8 mouse cellular contexts compared by ENCODE assay signal in genomic region chr1:161875706-161876552, GRCm38 (mm10). TPM values are rescaled to one million over a fixed set of nuclear protein-coding genes. Genes with fewer than 3 reads are reported as not detected.
A peak's percentile ranks its signal among the peaks of the same experiment; 100 is the strongest.
DNase-seq lines count a peak whose midpoint lies in the region; ATAC-seq and TF ChIP-seq lines count a peak whose summit lies in the region.

No protein-coding gene starts in this region.

- no peak for TF ChIP-seq EP300 in MEL (IDR thresholded peaks at IDR 0.05; ENCODE audit: low read depth in 1 of 2, low read length in 2 of 2)

- peak overlapping the region; percentile 86 for H3K9ac ChIP-seq in MEL (ENCODE audit: control insufficient read depth, low read depth, low read length, poor library complexity, severe bottlenecking)
- H3K9ac ChIP-seq in embryonic facial prominence, embryonic 15.5 days = peak overlapping the region; percentile 85
- H3K9ac ChIP-seq in intestine, embryonic 15.5 days = peak overlapping the region; percentile 82
- H3K9ac ChIP-seq in neural tube, embryonic 12.5 days = peak overlapping the region; percentile 91

- no peak for TF ChIP-seq RAD21 in MEL (IDR thresholded peaks at IDR 0.05; ENCODE audit: low read depth, low read length)

- peak overlapping the region; percentile 98 for H3K27ac ChIP-seq in layer of hippocampus, adult 2 months
- peak overlapping the region; percentile 73 for H3K27ac ChIP-seq in MEL (ENCODE audit: control insufficient read depth, low read depth, low read length)
- H3K27ac ChIP-seq in embryonic facial prominence, embryonic 15.5 days (replicated peaks) = peak overlapping the region; percentile 98
- H3K27ac ChIP-seq in intestine, embryonic 15.5 days = peak overlapping the region; percentile 97
- H3K27ac ChIP-seq in neural tube, embryonic 12.5 days = peak overlapping the region; percentile 95

- ATAC-seq in embryonic facial prominence, embryonic 15.5 days (ENCODE audit: insufficient number of reproducible peaks, low FRiP score, low TSS enrichment, low read depth) = peak; percentile 20; the same call in 1 of the 2 replicates
- ATAC-seq in intestine, embryonic 15.5 days = peak; percentile 60
- ATAC-seq in neural tube, embryonic 12.5 days (ENCODE audit: low FRiP score, low read depth) = peak; percentile 55; the same call in 1 of the 2 replicates

- H3K4me2 ChIP-seq in embryonic facial prominence, embryonic 15.5 days (replicated peaks) = peak overlapping the region; percentile 66
- H3K4me2 ChIP-seq in intestine, embryonic 15.5 days (replicated peaks) = peak overlapping the region; percentile 75
- H3K4me2 ChIP-seq in neural tube, embryonic 12.5 days (replicated peaks) = peak overlapping the region; percentile 88

- no peak; the same call in 1 of the 2 replicates for TF ChIP-seq CTCF in layer of hippocampus, adult 2 months (conservative IDR thresholded peaks at IDR 0.05)
- no peak for TF ChIP-seq CTCF in MEL (IDR thresholded peaks at IDR 0.05 in 2 of 3, conservative IDR thresholded peaks at IDR 0.05 in 1 of 3; ENCODE audit: control insufficient read depth in 1 of 3, insufficient read depth in 1 of 3, low read depth in 2 of 3, low read length in 3 of 3, poor library complexity in 1 of 3, severe bottlenecking in 1 of 3)
- no peak for TF ChIP-seq CTCF in lung, adult 2 months (IDR thresholded peaks at IDR 0.05; ENCODE audit: insufficient read depth, low read length)

- H3K27me3 ChIP-seq in MEL (ENCODE audit: control insufficient read depth in 1 of 2, insufficient read depth in 2 of 2, low read length in 2 of 2) = no peaks in the 10 kb centered on the region
- H3K27me3 ChIP-seq in embryonic facial prominence, embryonic 15.5 days = no peaks in the 10 kb centered on the region
- H3K27me3 ChIP-seq in intestine, embryonic 15.5 days (replicated peaks) = no peaks in the 10 kb centered on the region
- no peaks in the 10 kb centered on the region for H3K27me3 ChIP-seq in neural tube, embryonic 12.5 days (replicated peaks)

- H3K79me2 ChIP-seq in MEL (ENCODE audit: control insufficient read depth, insufficient read depth, low read length, poor library complexity) = peaks cover 22% of the 10 kb centered on the region

- H3K4me1 ChIP-seq in MEL (ENCODE audit: control insufficient read depth in 1 of 2, insufficient read depth in 2 of 2, low read length in 2 of 2) = peaks cover 4 to 8% of the 10 kb centered on the region in 2 experiments; a peak in 2 of 4 replicates
- peaks cover 23% of the 10 kb centered on the region for H3K4me1 ChIP-seq in embryonic facial prominence, embryonic 15.5 days
- peaks cover 8% of the 10 kb centered on the region for H3K4me1 ChIP-seq in intestine, embryonic 15.5 days (replicated peaks)
- H3K4me1 ChIP-seq in lung, adult 2 months (ENCODE audit: control insufficient read depth, insufficient read depth, low read length) = peaks cover 6% of the 10 kb centered on the region; the same call in 1 of the 2 replicates
- H3K4me1 ChIP-seq in neural tube, embryonic 12.5 days = peaks cover 24% of the 10 kb centered on the region

- WGBS in embryonic facial prominence, embryonic 15.5 days = under 1% methylated on average over 34 of the region's 34 CpGs
- WGBS in intestine, embryonic 15.5 days = under 1% methylated on average over 34 of the region's 34 CpGs
- WGBS in lung, adult 2 months = 1% methylated on average over 34 of the region's 34 CpGs
- WGBS in neural tube, embryonic 12.5 days = under 1% methylated on average over 34 of the region's 34 CpGs

- no peaks in the 10 kb centered on the region for H3K9me3 ChIP-seq in MEL (replicated peaks; ENCODE audit: insufficient read depth, low read length)
- H3K9me3 ChIP-seq in embryonic facial prominence, embryonic 15.5 days (replicated peaks) = no peaks in the 10 kb centered on the region
- no peaks in the 10 kb centered on the region for H3K9me3 ChIP-seq in intestine, embryonic 15.5 days
- H3K9me3 ChIP-seq in neural tube, embryonic 12.5 days = no peaks in the 10 kb centered on the region

- no peak for DNase-seq in layer of hippocampus, adult 2 months (ENCODE audit: low spot score in 2 of 2)
- DNase-seq in layer of hippocampus, postnatal 36 days = no peak
- DNase-seq in MEL (ENCODE audit: low read depth, low spot score) = peak; percentile 69
- DNase-seq in lung, adult 2 months = no peak
- DNase-seq in right cerebral cortex, postnatal 25 days = no peak

- peak overlapping the region; percentile 92 for H3K4me3 ChIP-seq in layer of hippocampus, adult 2 months
- peak overlapping the region; percentile 89 to 99 for H3K4me3 ChIP-seq in MEL (ENCODE audit: control insufficient read depth in 1 of 2, insufficient read depth in 1 of 2, low read depth in 2 of 2, low read length in 2 of 2)
- H3K4me3 ChIP-seq in embryonic facial prominence, embryonic 15.5 days (replicated peaks) = peak overlapping the region; percentile 89
- H3K4me3 ChIP-seq in intestine, embryonic 15.5 days (replicated peaks) = peak overlapping the region; percentile 81
- peak overlapping the region; percentile 92 for H3K4me3 ChIP-seq in lung, adult 2 months (replicated peaks; ENCODE audit: extremely low read depth, low read depth, low read length)
- peak overlapping the region; percentile 66 for H3K4me3 ChIP-seq in neural tube, embryonic 12.5 days

- no peak; a peak in 1 of 4 replicates for TF ChIP-seq POLR2A in MEL (IDR thresholded peaks at IDR 0.05; ENCODE audit: control insufficient read depth in 1 of 2, insufficient read depth in 1 of 2, low read depth in 1 of 2, low read length in 2 of 2, poor library complexity in 1 of 2)
- no peak for TF ChIP-seq POLR2A in lung, adult 2 months (IDR thresholded peaks at IDR 0.05; ENCODE audit: borderline replicate concordance, extremely low read depth, low read depth, low read length)

- H3K36me3 ChIP-seq in MEL (ENCODE audit: control insufficient read depth in 1 of 2, insufficient read depth in 2 of 2, low read length in 2 of 2) = peaks cover 0 to 16% of the 10 kb centered on the region in 2 experiments; a peak in 2 of 4 replicates
- H3K36me3 ChIP-seq in embryonic facial prominence, embryonic 15.5 days = no peaks in the 10 kb centered on the region
- H3K36me3 ChIP-seq in intestine, embryonic 15.5 days = no peaks in the 10 kb centered on the region
- no peaks in the 10 kb centered on the region for H3K36me3 ChIP-seq in neural tube, embryonic 12.5 days

TF ChIP-seq in MEL, 35 proteins besides CTCF, POLR2A, EP300 and RAD21:
- TF ChIP-seq UBTF (IDR thresholded peaks at IDR 0.05; ENCODE audit: borderline replicate concordance, insufficient read depth, low read depth, low read length) (0 out of 2 replicates have a peak, but pooled peaks have one; percentile 41), NELFE (IDR thresholded peaks at IDR 0.05; ENCODE audit: low read depth, low read length) (no peak), POLR2AphosphoS5 (IDR thresholded peaks at IDR 0.05; ENCODE audit: borderline replicate concordance, low read depth, low read length) (no peak), GABPA (IDR thresholded peaks at IDR 0.05; ENCODE audit: low read depth, low read length) (no peak)

RNA-seq across cellular contexts. Expression of gene Suco, which starts 0.6 kb away (rescaled TPM):
- 10 to 100 TPM; 39.7 to 40.9 TPM for total RNA-seq in layer of hippocampus, adult 2 months (2021)
- total RNA-seq in layer of hippocampus, postnatal 36 days (2021) = 10 to 100 TPM; 32.2 to 38.1 TPM
- 4.8 and 6.4 TPM in 2 replicates for total RNA-seq in MEL (2012; rRNA removed)
- 1 to 10 TPM in 1 of 2 experiments, not detected in 1; 6.8 TPM for polyA plus RNA-seq in MEL (2012; ENCODE audit: insufficient read depth in 1 of 2, insufficient read length in 2 of 2, low read depth in 1 of 2, low replicate concordance in 2 of 2, missing spikeins in 1 of 2)
- polyA plus RNA-seq in embryonic facial prominence, embryonic 15.5 days (2015; fragmentation: Nextera tagmentation; extraction: Ambion mirVana) = 18.0 and 22.1 TPM in 2 replicates
- 14.0 and 21.9 TPM in 2 replicates for polyA plus RNA-seq in intestine, embryonic 15.5 days (2015; fragmentation: Nextera tagmentation; extraction: Ambion mirVana)
- polyA plus RNA-seq in lung, adult 2 months (2012; rRNA removed) = 2.5 and 3.8 TPM in 2 replicates
- 28.7 and 39.6 TPM in 2 replicates for polyA plus RNA-seq in neural tube, embryonic 12.5 days (2016; fragmentation: Nextera tagmentation; extraction: Ambion mirVana)
